Mouse (Mus musculus): ENCODE measurements around the gene Setx. TPM values are rescaled to one million over a fixed set of nuclear protein-coding genes. Genes with fewer than 3 reads are reported as not detected.
"Not testable (repeated sequence)": the region's sequence is repeated elsewhere in the genome, so short reads cannot be mapped to it uniquely, and the experiment has no call there.

The Setx gene
- total RNA-seq (2017), result 125 and 132 TPM in 2 replicates

DNA sequence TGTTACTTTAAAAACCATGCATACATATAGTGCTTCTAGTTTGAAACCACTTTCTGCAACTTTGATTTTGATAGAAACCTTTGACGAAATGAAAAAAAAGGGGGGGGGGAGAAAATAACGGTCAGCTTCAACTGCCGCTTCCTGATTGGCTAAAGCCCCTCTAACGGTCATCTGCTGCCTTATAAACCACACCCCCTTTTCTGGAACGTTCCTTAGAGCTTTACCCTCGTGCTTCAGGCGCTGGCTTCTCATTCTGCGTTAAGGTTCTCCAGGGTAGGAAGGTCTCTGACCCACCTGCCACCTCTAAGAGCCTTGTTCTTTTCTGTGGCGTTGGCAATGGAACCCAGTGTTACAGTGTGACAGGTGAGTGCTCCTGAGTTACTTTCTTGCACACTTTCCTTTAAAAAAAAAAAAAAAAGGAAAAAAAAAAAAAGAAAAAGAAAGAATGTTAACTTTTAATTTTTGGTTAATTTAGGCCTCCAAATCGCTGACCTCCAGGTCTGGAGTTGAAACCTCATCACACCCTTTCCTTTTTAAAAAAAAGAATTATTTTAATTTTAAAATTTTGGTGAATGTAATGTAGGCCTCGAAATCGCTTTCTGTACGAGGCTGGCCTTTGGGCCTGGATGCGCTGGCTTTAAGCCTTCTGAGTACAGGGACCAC lies at the start of gene Setx:
Gene Setx, plus strand, starts transcription at position 275 of the 663 bp plus-strand sequence.
- ATAC-seq (replicated peaks; ENCODE audit: low read depth, poor library complexity, severe bottlenecking), result no peak

DNA sequence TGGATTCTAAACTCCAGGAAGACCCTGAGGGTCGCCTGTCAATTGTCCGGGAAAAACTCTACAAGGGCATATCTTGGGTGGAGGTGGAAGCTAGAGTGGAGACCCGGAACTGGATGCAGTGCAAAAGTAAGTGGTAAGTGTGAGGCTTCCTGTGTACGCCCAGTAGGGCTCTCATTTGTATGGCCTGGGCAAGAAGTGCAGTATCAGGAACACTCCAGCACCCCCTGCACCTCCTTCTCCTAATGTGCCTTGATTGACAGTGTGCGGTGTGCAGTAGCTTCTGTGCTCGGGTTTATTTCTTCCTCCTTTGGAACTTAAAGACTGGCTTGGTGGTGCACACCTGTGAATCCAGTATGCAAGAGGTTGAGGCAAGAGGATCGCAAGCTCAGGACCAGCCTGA lies 49.3 kb upstream of the Setx start:
- no peak for ATAC-seq (replicated peaks; ENCODE audit: low read depth, poor library complexity, severe bottlenecking)

DNA sequence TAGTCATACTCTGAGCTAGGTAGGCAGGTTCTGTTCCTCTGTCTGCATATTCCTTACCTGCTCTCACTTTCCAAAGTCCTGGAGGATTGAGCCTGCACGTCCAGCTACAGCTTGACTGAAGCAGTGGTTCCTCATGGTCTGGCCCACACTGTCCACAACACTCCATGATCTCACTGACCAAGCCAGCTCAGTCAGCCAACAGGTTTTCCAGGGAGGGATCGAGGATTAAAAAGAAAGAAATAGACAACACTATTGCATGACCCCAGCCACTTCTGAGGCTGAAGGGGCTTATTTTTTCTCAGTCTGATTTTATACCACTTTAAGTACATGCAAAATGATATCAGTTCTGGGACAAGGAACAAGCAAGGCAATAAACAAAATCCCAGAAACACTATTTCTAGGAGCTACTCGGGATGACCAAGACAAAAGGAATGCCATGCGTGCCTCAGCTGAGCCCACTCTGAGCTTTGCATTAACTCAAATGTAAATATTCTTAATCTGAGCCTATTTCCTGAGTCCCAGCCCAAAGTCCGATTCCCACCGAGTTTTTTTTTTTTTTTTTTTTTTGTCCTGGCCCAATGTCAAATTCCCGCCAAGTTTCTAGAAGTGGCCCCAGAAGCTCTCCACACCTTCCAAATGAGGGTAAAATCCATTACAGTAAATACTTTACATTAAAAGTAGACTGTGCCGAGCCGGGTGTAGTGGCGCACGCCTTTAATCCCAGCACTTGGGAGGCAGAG lies 48.5 kb upstream of the Setx start:
- no peak for ATAC-seq (replicated peaks; ENCODE audit: low read depth, poor library complexity, severe bottlenecking)

DNA sequence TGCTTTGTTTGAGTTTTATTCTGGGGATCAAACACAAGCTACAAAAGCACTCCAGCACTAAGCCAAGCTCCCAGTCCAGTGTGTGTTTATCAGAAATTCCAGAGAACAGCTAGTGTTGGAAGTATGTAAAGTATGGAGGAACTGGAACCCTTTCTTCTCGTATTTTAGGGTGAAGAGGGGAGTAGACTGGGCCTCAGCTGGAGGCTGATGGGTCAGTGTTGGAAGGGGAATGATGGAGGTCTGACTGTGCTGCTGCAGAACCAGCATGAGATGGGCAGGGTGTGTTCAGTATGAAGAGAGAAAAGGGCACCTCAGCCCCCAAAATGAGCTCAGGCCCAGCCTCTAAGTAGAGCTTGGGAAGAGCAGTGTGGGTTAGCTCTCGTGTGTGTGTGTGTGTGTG lies 47.8 kb upstream of the Setx start:
- ATAC-seq (replicated peaks; ENCODE audit: low read depth, poor library complexity, severe bottlenecking), result no peak

DNA sequence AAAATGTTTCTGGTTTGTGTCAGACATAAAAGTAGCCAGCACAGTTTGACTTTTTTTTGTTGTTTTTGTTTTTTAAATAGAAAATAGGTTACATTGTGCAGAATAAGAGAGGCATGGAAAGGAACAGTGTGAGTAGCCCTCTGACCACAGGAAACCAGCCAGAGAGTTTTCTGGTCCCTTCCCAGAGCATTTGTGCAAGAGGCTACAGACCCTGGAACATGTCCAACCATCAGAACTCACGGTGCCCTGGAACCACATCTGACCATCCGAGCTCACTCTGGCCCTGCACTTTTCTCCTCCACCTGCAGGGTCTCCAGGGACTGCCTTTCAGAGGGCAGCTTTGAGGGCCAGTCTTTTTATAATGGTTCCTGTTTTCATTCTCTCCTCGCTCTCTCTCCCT lies 42.0 kb upstream of the Setx start:
- ATAC-seq (replicated peaks; ENCODE audit: low read depth, poor library complexity, severe bottlenecking), result no peak

DNA sequence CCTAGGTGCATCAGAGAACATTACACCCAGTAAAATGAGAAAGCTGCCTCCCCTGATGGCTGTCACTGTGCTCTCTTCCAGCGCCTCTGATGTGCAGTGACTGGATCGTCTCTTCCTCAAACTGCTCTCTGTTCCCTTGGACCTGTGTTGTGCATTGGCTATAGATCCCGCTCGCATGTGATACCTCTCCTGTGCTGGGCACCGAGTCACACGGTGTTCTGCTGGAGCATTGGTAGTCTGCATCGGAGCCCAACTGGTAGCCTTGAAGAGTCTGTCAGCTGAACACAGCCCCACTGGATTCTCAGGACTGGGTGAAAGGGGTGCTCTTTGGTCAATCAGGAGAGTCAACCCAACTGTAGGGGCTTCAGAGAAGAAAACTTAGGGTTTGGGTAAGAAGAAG lies 38.0 kb upstream of the Setx start:
- no peak for ATAC-seq (replicated peaks; ENCODE audit: low read depth, poor library complexity, severe bottlenecking)

DNA sequence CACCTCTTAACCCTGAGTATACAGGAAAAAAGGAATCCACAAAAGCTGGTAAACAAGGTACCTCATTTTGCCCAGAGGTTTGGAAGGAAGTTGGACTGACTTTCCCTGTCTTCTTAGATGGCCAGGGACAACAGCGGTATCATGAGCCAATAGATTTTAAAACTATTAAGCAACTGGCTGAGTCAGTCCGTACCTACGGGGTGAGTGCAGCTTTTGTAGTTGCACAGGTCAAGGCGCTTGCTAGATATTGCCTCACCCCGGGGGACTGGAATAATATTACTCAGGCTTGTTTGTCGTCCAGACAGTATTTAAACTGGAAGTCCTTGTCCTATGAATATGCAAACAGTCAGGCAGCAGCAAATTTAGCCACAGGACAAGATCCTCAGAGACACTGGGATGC lies 34.7 kb upstream of the Setx start:
- ATAC-seq (replicated peaks; ENCODE audit: low read depth, poor library complexity, severe bottlenecking), result not testable (repeated sequence)

DNA sequence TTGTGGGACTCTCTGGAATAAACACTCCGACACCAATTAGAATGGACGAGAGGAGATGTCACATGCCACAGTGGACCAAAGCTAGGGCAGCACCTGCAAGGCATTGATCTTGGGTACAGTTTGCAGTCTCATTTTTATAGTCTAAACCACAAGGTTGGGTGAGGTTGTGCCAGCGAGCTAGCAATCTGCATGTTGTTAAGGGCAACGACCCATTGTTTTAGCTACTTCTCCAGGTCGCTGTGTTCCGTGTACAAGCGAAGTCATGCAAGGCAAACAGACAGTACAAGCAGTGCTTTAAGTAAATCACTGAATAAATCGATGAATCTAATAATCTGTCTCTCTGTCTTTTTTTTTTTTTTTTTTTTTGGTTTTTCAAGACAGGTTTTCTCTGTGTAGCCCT lies 28.3 kb upstream of the Setx start:
- no peak for ATAC-seq (replicated peaks; ENCODE audit: low read depth, poor library complexity, severe bottlenecking)

DNA sequence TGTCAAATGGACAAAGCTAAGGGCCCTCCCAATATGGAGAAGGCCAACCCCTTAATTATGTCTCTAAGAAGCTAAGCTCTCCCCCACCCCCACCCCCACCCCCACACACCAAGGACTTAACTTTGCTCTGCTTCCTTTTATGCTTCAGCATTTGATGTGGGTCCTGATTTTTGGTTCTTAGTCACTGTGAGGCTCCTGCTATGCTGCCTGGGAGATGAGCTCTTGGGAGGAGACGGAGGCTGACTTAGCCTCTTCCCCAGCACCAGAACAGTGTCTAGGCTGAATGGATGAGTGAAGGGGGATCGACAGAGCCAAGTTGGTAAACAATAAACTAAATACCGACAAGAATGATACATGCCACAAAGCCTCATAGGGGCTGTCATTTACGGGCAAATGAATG lies 27.2 kb upstream of the Setx start:
- no peak for ATAC-seq (replicated peaks; ENCODE audit: low read depth, poor library complexity, severe bottlenecking)

DNA sequence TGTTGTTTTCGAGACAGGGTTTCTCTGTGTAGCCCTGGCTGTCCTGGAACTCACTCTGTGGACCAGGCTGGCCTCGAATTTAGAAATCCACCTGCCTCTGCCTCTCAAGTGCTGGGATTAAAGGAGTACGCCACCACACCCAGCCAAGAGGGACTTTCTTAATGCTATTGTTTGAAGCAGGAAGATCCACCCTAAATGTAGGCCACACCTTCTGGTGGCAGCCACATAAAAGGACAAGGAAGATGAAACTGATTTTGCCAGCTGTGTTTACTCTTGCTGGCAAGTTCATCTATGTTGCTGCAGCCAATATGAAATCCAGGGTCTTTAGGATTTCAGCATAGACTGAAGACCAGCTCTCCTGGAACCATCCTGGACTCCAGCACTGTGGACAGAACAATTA lies 26.5 kb upstream of the Setx start:
- ATAC-seq (replicated peaks; ENCODE audit: low read depth, poor library complexity, severe bottlenecking), result no peak

DNA sequence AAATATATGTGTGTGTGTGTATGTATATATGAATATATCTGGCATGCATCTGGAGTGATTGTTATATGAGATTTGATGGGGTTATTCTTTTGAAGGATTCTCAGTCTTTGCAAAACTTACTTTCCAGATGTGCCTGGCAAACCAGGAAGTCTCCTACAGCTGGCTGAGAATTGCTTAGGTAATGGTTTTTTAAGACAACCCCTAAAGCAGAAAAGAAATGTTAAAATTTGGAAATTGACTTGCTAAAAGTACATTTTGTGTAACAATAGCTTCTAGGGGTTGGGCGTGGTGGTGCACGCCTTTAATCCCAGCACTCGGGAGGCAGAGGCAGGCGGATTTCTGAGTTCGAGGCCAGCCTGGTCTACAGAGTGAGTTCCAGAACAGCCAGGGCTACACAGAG lies 26.0 kb upstream of the Setx start:
- ATAC-seq (replicated peaks; ENCODE audit: low read depth, poor library complexity, severe bottlenecking), result not testable (repeated sequence)

DNA sequence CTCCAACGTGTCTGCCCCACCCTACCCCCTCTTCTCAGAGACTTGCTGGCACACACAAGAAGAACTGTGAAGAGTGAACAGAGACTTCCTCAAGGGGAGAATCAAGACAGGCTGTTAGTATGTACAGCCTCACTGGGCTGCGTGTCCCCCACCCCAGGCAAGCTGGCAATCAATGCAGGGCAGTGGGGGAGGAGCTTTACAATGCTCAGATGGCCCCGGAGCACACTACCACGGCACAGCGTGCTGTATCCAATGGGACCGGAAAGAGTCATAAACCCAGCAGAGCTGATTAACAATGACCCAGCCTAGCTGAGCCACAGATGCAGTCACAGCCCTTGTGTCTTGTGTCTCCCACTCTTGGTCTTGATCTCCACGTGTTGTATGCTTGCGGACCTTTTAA lies 25.2 kb upstream of the Setx start:
- no peak for ATAC-seq (replicated peaks; ENCODE audit: low read depth, poor library complexity, severe bottlenecking)

DNA sequence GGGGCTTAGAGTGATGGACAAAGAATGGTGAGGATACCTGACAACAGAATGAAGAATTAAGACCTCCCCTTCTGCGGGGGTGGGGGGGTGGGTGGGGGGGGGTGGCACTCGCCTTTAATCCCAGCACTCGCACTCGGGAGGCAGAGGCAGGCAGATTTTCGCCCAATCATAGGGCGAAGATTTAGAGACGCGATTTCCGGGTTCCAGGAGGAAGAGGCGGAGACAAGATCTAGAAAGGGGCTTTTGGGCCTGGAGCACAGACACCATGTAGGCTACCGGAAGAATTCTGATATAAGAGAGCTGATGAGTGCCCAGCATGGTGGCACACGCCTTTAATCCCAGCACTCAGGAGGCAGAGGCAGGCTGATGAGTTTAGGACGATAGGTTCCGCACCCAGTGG lies 24.3 kb upstream of the Setx start:
- ATAC-seq (replicated peaks; ENCODE audit: low read depth, poor library complexity, severe bottlenecking), result no peak

DNA sequence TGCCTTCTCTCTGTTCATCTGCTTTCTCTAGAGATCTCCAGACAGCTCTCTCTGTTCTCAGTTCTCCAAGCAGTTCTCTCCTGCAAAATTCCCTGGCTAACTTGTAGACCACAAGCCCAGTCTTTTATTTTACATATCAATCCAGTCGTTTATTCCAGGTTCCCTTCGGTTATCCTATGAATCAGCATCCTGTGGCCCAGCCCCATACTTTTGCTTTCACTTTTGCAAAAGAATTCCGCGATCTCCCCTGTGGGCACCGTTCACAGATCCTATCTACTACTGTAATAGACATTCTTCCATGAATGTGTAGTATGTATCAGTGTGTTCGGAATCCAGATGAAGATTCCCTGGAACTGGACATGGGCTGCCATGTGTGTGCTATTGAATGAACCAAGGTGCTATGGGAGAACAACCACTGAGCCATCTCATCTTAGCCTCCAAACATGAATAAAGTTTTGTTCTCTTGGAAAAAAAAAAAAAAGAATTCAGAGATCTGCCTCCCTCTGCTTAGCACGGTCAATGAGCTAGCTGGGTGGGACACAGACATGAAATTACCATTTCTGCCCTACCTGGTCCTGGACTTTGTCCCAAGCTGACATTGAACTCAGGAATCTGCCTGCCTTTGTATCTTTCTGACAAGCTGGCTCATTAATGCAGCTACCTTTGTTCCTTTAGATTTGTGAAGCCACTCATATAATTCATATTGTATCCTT lies 23.0 kb upstream of the Setx start:
- 0 out of 2 replicates have a peak, but pooled peaks have one; percentile 50 for ATAC-seq (replicated peaks; ENCODE audit: low read depth, poor library complexity, severe bottlenecking)

DNA sequence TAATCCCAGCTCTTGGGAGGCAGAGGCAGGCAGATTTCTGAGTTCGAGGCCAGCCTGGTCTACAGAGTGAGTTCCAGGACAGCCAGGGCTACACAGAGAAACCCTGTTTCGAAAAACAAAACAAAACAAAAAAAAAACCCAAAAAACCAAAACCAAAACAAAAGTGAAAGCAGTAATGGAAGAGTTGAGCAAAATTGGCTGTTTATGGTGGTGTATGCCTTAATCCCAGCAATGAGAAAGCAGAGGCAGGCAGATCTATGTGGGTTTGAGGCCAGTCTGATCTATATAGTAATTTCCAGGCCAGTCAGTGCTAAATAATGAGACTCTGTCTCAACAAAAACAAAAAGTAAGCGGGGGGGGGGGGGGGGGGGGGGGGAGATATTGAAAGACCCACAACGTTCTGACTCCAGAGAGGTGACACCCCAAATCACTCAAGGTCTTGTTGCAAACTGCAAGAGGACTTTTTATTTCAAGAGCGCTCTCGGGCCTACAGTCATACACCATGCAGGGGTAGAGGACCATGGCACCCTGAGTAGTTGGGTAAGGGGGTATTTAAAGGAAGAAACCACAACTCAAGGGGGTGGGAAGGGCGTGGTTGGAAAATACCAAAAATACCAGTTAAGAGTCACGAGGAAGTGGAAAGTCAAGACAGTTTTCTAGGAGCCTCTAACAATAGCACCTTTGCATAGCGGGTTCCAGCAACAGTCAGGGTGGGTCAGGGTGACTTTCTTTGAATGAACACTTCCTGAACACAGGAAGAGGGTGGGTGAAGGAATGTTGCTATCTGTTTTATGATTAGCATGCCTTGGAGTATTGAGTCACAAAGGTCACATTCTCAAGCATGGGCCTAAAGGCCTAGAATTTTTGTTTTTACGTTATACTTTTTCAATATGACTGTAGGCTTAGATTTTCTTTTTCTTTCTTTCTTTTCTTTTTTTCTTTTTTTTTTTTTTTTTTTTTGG lies 21.3 kb upstream of the Setx start:
- ATAC-seq (replicated peaks; ENCODE audit: low read depth, poor library complexity, severe bottlenecking), result not testable (repeated sequence)

DNA sequence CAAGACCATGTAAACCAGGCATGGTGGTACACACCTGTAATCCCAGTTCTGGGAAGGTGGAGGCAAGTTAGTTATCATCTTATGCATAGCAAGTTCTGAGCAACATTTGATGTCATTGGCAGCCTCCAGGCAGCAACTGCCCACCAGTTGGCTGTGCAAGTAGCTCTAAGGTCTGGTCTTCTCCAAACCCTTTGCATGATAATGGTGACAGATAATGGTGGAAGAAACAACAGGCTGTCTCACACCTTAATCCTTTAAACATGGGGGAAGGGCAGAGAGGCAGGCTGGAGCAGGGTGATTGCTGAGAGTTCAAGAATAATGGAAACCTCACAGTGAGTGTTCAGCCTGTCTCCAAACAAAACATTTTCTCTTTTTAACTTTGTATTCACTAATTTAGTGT lies 3.0 kb upstream of the Setx start:
- ATAC-seq (replicated peaks; ENCODE audit: low read depth, poor library complexity, severe bottlenecking), result no peak

DNA sequence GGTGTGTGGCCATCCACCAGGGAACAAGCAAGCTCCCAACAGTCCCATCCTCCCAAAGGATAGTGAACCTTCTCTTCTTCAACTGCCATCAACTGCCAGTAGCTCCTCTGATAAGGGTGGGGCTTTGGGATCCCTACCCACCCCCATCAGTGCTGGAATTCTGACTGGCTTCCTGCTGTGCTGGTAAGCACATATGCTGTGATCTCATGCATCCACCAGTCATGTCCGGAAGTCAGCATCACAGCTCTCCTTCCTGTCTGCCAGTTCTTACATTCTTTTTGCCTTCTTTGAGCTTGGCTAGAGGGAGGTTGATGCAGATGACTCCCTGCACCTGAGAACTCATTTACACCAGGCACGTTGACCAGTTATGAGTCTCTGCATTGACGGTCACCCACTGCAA lies 1.5 kb upstream of the Setx start:
- ATAC-seq (replicated peaks; ENCODE audit: low read depth, poor library complexity, severe bottlenecking), result no peak

DNA sequence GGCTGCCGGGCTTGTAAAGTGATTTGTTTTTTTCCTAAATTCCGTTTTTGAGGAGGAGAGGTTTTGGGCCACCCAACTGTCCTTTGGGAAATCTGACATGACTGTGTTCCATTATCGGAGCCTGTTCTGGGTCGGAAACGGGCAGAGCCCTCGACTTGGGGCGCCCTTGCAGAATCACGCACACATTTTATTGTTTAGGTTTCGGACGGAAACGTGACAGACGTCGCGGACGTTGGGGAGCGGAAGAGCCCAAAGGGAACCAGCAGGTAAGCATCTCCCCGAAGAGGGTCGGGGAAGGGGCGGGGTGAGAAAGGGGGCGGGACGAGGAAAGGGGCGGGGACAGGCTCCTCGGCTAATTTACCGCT lies 572 bp downstream of the Setx start:
- ATAC-seq (replicated peaks; ENCODE audit: low read depth, poor library complexity, severe bottlenecking), result no peak

DNA sequence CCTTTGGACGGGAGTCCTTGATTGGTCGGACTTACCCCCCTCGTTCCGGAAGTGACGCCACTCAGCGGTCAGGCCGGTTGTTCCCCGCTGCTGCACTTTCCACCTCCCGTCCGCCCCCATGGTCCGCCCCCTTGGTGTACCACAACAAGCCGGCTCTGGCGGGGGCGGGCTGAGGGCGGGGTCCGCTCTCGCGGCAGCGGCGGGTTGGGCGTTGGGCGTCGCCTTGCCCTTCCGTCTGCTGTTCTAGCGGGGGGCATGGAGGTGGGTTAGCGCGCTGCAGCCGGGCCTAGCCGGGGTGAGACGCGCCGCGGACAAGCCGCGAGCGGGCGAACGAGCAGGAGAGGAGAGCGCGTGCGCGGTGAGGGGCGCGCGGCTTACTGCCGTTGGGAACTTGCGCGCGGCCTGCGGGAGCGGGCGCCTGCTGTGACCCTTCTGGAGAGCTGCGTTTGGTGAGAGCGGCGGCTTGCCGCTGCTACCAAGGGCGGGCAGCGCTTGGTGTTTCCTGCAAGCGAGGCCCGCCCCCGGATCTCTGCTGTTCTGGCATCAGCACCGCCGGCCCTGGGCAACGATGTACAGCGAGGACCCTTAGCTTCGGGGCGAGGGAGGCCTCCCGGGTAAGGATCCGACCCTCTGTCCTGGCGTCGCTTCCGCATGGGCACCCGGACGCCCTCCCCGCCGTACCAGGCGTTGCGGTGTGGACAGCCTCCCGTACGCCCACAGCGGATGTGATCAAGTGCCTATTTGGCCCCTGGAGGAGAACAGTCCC lies 1.1 kb downstream of the Setx start:
- peak; percentile 89 for ATAC-seq (replicated peaks; ENCODE audit: low read depth, poor library complexity, severe bottlenecking)

Data from common myeloid progenitor, adult 5-6 weeks (primary cell).